Mouse (Mus musculus) adipocyte (in vitro differentiated cells): ENCODE measurements around the gene Nde1.
"Not testable (repeated sequence)": the region's sequence is repeated elsewhere in the genome, so short reads cannot be mapped to it uniquely, and the experiment has no call there.

Source experiments
- DNase-seq: peaks from one replicate; pipeline ENCODE4 v3.0.0-alpha.2; 2016; ENCODE audit warnings: low spot score

Nde1 gene

GRCm38 (mm10) chr16:14162988-14163416 lies at the start of gene Nde1, which contains the start of gene Marf1:
Nde1 (plus strand) TSS chr16:14163275.
Marf1 (minus strand) TSS chr16:14163351.
- peak; percentile 95 for DNase-seq

- no peak for DNase-seq
These were observed 45.8 kb upstream of the Nde1 start for GRCm38 (mm10) chr16:14117299-14117698.

GRCm38 (mm10) chr16:14120941-14121340 lies 42.1 kb upstream of the Nde1 start:
- DNase-seq, result no peak

- no peak for DNase-seq
These were observed 41.5 kb upstream of the Nde1 start for GRCm38 (mm10) chr16:14121563-14121962.

GRCm38 (mm10) chr16:14122586-14122985 lies 40.5 kb upstream of the Nde1 start:
- DNase-seq, result no peak

GRCm38 (mm10) chr16:14123901-14124300 lies 39.2 kb upstream of the Nde1 start:
- no peak for DNase-seq

- DNase-seq, result no peak
These were observed 38.4 kb upstream of the Nde1 start for GRCm38 (mm10) chr16:14124709-14125108.

- no peak for DNase-seq
These were observed 37.8 kb upstream of the Nde1 start for GRCm38 (mm10) chr16:14125253-14125652.

GRCm38 (mm10) chr16:14128977-14129376 lies 34.1 kb upstream of the Nde1 start:
- no peak for DNase-seq

- DNase-seq, result no peak
These were observed 32.3 kb upstream of the Nde1 start for GRCm38 (mm10) chr16:14130796-14131195.

GRCm38 (mm10) chr16:14131376-14131775 lies 31.7 kb upstream of the Nde1 start:
- DNase-seq, result no peak

- DNase-seq, result peak; percentile 90
These were observed 31.2 kb upstream of the Nde1 start for GRCm38 (mm10) chr16:14131838-14132237.

- DNase-seq, result no peak
These were observed 28.1 kb upstream of the Nde1 start for GRCm38 (mm10) chr16:14135014-14135413.

- DNase-seq, result peak; percentile 68
These were observed 25.0 kb upstream of the Nde1 start for GRCm38 (mm10) chr16:14137976-14138561.

- DNase-seq, result no peak
These were observed 24.0 kb upstream of the Nde1 start for GRCm38 (mm10) chr16:14139106-14139505.

- no peak for DNase-seq
These were observed 19.8 kb upstream of the Nde1 start for GRCm38 (mm10) chr16:14143298-14143697.

GRCm38 (mm10) chr16:14147712-14148111 lies 15.4 kb upstream of the Nde1 start:
- DNase-seq, result no peak

GRCm38 (mm10) chr16:14151718-14152117 lies 11.4 kb upstream of the Nde1 start:
- DNase-seq, result no peak

- DNase-seq, result not testable (repeated sequence)
These were observed 7.4 kb upstream of the Nde1 start for GRCm38 (mm10) chr16:14155638-14156037.

GRCm38 (mm10) chr16:14156312-14156711 lies 6.8 kb upstream of the Nde1 start:
- DNase-seq, result no peak

GRCm38 (mm10) chr16:14158536-14158935 lies 4.5 kb upstream of the Nde1 start:
- DNase-seq, result no peak

- peak; percentile 100 for DNase-seq
These were observed 3.9 kb upstream of the Nde1 start for GRCm38 (mm10) chr16:14158936-14159745.

GRCm38 (mm10) chr16:14159746-14160131 lies 3.3 kb upstream of the Nde1 start:
- DNase-seq, result peak; percentile 93
